Mouse (Mus musculus) liver, postnatal 0 days (tissue): ENCODE measurements around the gene Cluh.

Experiments
- CTCF ChIP-seq: sonication (generic); IDR thresholded peaks from 2 replicates; pipeline ENCODE4 v1.5.1; 2016; ENCODE audit warnings: antibody characterized with exemption, low read depth
- EP300 ChIP-seq: IDR thresholded peaks from 2 replicates; pipeline ENCODE4 v1.6.1; 2016; ENCODE audit warnings: antibody characterized with exemption, low read depth, mild to moderate bottlenecking

DNA sequence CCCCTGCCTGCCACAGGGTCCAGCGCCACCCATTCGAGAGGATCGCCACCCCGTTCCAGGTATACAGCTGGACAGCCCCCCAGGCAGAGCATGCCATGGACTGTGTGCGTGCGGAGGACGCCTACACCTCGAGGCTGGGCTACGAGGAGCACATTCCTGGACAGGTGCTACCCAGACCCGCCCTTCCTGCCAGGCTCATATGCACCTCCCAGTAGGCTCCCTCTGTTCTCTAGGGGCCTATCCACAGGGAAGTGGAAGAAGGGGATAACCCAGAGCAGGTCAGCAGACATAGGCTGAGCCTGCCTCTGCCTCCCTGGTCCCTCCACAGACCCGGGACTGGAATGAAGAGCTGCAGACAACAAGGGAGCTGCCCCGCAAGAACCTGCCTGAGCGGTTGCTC is 11.0 kb downstream of the Cluh start:
- no peak for TF ChIP-seq CTCF
- no peak for TF ChIP-seq EP300
